Mouse (Mus musculus) T-helper 17 cell (primary cell): ENCODE data around the gene Stac.

Experiments used
- in situ Hi-C, 2 experiments: fragments of 300-600 bp; cut with MboI, MseI; formaldehyde crosslinking; loops; 1 replicate in 1 of 2; 2 replicates in 1 of 2; pipeline ENCODE4 v1.15.1; 2025; ENCODE audit warnings: high pct_unique_total_duplicates in 2 of 2

Gene Stac

DNA sequence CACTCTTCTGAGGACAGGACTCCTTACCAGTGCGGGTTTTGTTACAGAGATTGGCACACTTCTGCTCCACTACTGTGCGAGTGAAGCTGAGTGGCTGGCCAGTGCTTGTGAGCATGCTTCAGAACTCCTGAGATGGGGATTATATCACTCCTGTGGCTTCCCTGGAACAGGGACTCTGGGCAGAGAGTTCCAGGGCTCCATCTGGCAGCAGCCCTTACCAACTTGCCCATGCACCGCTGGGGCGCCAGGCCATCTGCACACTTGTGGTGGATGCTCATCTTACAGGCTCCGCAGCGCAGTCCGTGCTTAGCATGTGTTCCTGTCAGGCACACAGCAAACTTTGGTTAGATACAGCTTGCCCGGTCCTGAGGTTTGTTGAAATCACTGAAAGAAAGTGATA is 83.5 kb downstream of the Stac start:
- in situ Hi-C loops: no loop called here

DNA sequence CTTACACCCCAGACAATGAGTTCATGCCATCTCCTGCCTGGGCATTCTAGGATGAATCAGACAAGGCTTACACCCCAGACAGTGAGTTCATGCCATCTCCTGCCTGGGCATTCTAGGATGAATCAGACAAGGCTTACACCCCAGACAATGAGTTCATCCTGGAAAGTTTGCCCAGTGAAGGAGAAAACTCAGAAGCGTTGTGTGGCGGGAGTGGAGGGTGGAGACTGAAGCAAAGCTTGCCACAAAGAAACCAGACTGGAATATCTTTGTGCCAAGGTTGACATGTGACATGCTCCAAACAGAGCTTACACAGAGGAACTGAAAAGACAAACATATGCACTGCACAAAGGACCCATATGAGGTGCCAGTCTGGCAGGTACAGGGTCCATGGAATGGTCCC is 102.6 kb downstream of the Stac start:
- in situ Hi-C loops: no loop called here

DNA sequence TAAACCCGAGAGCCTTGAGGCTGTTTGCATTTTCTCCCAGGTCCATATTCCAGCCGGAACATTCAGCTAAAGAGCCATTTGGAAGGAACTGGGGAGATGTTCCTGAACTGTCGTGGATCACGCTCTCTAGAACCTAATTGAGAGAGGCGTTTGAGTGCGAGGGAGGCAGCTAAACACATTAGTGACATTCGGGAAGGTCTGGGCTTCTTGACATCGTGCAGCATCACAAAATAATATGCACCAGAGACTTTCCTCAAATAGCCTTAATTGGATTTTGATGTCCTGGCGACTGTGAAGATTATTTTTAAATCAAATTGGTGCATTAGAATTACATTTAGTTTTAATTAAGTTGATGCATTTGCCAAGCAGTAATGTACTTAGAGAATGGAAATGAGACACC is 111.4 kb downstream of the Stac start:
- in situ Hi-C loops: no loop called here

DNA sequence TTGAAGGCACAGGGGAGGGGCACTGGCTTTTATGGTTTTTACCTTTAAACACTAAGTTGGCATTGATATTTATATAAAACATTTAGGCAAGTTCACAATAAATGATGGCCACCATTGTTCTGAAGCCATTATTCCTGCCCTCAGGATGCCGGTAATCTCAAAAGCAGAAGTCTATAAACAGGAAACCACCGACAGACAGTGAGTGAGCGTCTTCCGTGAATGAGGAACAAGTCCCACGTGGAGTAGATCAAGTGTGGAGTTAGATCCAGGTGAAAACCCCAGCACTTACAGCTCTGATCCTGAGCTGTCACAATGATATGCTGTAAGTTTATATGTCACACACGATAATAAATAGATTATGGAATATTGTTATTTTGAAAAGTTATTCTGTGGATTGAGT is 112.7 kb downstream of the Stac start:
- in situ Hi-C loops: no loop called here

DNA sequence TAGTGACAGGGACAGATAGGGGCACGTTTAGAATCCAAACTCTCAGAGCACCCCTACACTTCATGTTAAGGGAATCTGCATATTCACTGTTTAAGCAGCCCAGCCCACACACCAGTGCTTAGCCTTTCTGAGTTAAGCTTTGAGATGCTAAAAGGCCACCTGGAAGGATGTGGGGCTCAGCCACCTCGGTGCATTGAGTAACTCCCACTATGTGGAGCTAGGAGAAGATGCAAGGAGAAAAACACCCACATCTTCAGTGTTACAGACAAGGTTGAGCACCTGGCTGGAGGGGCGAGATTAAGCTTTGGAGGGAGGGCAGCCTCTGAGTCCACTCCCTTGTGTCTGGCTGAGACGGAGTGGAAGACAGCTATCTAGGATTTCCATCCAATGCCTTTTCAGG is 114.3 kb downstream of the Stac start:
- in situ Hi-C loops: no loop called here

DNA sequence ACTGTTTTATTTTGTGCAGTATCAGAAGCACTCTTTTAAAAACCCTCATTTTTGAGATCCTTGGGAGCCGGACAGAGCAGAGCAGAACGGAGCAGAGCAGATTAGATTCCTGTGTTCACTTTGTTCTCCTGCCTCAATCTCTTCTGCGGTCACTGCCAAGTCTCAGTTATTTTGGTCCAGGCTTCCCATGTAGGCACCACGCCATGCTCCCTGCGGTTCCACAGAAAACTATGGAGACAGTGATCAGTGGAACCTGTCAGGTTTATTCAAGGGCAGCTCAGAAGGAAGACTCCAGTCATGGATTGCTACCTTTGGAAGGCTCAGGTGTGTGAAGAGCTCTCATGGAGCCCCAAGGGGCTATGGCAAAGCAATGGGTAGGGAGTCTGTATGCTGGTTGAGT is 116.3 kb downstream of the Stac start:
- in situ Hi-C loops: no loop called here

DNA sequence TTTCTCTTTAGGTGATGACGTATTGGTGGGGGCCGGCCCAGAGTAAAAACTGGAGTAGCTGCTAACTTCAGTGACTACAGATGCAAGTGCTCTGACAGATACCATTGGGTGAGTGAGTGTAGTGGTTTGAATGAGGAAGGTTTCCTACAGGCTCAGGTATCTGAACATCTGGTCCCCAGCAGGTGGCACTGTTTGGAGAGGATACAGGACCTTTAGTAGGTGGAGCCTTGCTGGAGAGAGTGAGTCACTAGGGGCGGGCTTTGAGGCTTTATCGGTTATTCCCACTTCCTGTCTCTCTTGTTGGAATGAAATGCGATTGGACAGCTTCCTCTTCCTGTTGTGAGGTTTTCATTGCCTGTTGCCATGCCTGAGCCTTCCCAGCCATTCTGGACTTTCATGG is 118.5 kb downstream of the Stac start:
- in situ Hi-C loops: no loop called here

DNA sequence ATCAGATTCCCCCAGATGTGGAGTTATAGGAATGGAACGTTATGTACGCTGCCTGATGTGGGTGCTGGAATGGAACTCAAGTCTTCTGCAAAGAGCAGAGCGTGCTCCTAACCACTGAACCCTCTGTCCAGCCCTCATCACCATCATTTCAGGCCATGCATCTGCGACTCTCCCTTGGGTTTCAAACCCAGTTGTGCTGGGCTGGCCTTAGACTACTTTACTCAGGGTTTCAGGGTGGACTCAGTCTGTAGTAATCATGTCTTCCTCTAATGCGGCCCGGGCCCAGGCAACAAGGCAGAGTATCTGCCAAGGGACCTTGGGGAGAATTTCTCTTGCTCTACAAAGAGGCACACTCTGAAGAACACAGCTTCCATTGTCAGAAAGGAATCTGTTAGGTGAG is 126.0 kb downstream of the Stac start:
- in situ Hi-C loops: no loop called here

DNA sequence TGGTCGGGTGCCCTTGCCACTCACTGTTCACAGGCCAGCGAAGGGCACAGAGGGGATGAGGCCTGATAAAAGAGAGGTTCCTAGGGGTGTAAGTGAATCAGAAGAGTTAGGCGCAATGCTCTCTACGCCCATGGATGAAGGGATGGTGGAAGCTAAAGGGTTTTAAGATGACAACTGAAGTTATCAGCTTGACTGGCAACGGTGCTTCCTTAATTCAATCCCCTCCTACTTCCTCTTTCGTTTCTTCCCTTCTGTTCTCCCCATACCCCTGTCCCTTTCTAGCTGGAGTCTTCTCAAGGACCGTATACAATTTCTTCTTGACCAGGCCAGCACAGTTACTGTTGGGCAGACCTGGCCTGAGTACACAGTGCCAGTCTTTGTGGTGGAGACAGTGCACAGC is 126.9 kb downstream of the Stac start:
- in situ Hi-C loops: no loop called here

DNA sequence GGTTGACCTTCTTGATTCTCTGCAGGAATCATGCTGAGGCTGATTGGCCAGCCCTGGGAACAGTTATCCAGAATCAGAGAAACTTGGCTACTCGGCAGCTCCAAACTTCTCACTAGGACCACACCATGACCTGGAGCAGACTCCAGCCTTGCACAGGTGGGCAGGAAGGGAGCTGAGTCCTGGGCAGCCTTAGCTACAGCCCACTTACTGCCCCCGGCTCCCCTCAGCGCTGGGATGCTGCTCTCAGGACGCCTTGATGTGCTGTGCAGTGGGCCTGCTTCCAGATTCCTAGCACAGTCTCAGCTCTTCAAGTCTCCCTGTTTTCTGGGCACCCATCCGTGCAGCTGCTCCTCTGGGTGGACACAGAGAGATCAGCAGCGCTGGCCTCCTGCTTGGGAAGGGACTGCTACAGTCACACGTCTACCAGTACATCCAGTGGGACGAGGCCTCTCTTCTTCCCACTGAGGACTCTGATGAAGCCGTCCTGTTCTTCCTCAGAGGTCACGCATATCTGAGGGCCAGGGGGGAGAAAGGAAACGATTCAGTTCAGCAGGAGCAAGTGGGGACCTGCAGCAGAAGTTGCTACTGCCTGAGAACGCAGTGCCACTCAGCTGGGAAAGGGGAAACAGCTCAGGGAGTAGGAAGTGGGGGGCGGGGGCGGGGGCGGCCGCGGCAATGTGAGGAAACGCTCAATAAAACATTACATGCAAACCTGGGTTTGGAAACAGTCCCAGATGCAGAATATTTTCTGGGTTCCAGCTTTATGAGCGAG is 127.7 kb downstream of the Stac start:
- in situ Hi-C loops: no loop called here

DNA sequence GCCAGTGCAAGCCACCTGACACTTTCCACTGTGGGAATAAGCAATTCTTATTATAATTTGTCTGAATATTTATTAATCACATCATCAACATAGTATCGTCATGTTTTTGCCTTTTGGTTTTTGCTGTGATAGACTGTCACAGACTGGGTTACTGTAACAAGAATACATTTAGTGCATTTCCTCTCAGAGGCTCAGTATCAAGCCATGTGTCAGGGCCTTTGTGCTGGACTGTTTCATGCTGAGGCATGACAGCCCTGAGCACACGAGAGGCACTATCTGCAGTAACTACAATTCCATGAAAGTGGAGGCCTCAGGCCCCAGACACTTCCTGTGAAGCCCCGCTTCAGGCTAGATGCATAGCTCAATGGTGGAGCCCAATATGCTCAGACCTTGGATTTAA is 133.4 kb downstream of the Stac start:
- in situ Hi-C loops: no loop called here

DNA sequence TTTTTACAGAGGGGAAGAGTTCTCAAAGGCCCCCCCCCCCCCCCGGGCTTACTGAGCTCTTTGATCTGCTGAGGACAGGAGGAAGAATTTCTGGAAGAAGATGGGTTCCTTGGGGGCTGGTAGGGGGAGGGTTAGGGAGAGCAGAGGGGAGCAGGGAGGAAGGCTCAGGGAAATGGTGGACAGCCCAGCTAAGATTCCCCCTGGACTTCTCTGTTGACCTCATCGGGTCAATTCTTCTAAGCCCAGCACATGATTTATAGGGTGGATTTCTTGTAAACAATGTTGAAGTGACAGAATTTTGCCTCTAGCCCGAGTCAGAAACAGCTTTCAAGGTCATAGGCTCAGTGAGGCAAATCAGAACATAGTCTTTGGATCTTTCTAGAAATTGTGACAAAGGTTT is 137.3 kb downstream of the Stac start:
- in situ Hi-C loops: loop anchor here (5.0 kb wide), 1 partner anchor 364 kb away; no protein-coding TSS in a partner anchor

DNA sequence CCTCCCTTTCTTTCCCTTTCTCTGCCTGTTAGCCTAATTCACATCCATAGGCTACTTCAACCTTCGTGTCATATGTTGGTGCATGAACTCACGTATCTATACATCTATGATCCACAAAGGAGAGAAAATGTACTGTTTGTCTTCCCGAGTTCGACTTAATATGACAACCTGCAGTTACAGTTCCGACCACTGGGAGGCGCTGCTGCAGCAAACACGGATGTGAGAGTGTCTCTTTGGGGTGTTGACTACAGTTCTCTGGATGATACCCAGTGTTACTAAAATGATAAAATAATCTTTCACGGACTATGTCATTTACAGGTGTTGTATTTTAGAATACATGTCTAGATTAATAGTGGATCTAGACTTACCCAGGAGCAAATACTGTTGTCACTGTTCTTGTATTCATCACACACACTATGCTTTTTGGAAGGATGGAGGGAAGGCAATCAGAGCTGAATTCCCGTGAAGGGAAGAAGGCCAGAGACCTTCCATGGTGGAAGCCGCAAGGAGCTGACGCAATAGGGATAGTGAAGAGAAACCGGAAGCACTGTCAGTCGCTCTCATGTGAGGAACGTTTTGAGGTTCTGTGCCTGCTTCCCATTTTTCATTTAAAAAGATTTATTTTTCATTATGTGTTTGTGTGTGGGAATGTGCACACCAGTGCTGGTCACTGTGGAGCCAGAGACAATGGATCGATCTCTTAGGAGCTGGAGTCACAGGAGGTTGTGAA is 138.5 kb downstream of the Stac start:
- in situ Hi-C loops: loop anchor here (5.0 kb wide), 1 partner anchor 366 kb away; no protein-coding TSS in a partner anchor

DNA sequence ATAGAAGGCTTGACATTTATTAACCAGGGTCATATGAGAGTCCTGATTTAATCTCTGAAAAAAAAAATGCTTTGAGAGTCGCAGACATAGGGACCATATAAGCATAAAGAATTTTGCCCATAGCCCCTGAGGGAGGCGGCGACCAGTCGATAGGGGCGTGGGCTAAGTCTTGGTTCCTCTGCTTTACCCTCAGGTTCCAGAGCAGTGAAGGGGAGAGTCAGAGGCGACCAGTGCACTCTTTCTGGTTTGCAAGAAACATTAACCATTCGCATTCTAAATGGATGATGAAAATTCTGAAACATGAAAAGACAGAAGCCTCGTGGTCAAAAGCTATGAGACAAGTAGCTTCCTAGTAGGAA is 139.2 kb downstream of the Stac start:
- in situ Hi-C loops: loop anchor here (5.0 kb wide), 1 partner anchor 366 kb away; no protein-coding TSS in a partner anchor

DNA sequence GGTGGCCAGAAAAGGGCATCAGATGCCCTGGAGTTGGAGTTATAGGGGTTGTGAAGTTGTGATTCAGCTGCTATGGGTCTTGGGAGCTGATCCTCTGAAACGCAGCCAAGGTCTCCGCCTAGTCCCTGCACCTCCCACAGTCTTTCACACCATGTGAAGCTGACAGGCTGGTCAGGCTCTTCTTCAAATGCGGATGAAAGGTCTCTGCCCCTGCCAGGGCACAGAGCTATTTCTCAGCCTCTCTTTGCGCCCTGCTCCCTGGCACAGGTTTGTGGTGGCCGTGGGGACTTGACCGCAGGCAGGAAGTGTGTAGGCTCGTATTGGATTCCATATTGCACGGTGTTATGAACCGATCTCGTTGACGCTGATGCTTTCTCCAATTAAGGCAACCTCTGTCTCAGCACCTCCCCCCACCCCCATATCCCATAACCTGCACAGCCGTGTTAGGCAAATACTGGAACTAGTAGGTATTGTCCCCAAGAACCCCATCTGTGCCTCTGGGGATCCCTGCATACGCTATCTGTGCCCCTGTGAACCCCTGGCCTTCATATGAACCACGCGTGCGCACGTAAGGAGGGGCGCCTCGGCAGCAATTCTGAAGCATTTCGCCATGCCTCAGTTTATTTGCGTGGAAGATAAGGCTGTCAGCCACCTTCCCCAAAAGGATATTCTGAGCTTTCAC is 139.7 kb downstream of the Stac start:
- in situ Hi-C loops: loop anchor here (5.0 kb wide), 1 partner anchor 367 kb away; no protein-coding TSS in a partner anchor

DNA sequence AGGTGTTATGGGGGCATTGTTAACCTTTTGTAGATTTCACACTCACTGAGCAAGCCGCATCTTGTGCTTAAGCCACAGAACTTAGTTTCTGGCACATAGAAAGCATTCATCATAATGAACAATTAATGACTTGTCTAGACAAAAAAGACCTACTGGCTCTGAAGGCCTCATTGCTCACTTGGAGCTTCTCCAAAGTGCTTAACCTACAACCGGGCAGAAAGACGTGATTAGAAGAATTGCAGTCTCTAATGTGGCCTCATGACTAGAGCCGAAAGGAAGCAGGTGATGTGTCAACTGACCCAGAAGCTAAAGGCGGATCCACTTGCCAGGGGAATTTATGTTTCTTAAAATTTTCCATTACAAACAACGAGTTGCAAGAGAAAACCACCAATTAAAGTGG is 147.5 kb downstream of the Stac start:
- in situ Hi-C loops: no loop called here

DNA sequence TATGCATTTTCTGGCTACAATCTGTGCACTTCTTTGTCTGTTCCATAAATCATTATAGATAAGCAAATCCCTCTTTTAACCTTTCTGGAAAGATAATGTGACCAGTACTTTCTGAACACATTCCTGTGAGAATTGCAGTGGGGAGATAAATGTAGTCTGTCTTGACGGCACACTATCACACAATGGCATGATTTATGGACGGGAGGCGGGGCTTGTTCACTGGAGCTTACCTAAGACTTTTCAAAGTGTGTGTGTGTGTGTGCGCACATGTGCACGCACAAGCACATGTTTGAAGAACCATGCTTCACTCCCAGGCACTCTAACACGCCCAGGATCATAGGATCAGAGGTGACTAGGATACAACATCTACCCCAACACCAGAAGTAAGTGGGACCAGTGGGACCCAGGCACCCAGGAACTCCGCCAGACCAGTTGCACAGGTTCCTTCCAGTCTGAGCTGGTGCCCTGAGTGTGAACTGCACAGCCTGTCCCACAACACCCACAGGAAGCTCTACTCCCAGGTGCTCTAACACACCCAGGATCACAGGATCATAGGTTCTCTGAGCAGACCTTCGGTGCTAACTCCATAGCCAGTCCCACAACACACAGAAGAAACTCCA is 154.6 kb downstream of the Stac start:
- in situ Hi-C loops: no loop called here

DNA sequence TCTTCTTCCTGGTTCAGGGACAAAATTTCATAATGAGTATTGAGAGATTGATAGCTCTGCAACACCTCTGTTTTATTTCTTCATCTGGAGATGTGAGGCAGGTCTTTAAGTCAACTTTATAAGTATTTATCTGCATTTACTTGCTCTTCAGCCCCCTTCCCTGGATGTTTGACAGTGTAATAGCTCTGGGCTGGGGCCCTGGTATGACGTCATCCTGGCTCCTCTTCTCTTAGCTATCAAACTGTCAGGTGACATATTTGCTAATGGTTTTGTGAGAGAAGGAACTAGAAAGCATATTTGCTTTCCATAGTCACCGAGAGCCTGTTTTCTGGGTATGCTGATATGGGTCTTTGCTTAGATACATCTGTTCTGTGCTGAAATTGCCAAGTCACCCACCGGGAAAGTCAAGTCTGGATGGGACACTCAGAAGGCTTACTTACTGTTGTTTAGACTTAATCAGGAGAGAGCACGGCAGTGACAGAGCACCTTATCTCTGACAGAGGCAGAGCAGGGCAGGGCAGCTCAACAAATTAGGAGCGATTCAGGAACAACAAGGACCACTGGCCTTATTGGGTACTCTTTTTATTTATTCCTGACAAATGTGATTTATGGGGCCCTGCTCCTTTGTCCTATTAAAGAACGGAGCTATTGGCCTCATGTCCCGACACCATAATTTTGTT is 155.3 kb downstream of the Stac start:
- in situ Hi-C loops: no loop called here

DNA sequence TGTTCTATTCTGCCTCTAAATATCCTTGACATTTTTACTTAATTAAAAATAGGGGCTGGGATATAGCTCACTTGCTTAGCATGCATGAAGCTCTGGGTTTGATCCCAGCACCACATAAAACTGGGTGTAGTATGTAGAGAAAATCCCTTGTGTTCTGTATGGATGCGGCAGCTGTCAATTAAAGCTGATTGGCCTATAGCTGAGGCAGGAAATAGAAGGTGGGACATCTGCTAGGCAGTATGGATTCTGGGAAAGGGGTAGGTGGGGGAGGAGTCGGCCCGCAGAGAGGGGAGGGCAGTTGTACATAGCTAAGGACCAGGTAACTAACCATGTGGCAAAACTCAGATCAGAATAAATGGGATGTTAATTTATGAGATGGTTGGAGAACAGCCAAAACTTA is 166.3 kb downstream of the Stac start:
- in situ Hi-C loops: no loop called here

DNA sequence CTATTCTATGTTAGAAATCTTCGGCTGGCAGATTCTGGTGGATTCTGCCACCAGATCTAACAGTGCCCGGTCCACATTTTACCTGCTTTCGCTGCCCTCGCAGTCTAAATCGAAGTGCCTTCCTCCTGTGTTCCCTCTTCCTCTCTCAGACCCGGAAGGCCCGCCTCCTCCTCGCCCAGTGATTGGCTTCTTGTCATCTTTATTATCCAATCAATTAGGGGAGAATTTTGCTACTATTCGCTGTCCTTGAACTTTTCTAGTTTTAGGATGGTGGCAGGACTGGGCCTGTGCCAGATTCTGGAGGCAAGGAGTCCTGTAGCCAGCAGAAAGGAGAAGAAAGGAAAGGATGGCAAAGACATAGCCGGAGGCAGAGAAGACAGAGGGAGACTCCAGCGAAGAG is 167.0 kb downstream of the Stac start:
- in situ Hi-C loops: no loop called here

DNA sequence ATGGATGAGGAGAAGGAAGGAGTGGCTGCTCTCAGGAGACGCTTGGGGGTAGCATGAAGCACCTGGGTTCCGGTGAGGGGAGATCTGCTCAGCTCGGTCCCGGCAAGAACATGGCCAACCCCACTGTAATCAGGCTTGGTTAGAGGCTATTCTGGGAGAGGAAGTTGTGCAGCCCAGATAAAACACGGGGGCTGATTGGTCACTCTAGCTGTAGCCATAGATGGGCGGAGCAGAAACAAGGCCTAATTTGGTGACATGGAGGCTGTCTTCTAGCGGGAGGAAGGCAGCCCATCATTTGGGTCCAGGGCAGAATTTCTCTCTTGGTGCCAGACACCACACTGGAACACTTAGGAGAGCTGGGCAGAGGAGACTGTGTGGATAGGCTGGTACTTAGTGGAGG is 167.9 kb downstream of the Stac start:
- in situ Hi-C loops: no loop called here

DNA sequence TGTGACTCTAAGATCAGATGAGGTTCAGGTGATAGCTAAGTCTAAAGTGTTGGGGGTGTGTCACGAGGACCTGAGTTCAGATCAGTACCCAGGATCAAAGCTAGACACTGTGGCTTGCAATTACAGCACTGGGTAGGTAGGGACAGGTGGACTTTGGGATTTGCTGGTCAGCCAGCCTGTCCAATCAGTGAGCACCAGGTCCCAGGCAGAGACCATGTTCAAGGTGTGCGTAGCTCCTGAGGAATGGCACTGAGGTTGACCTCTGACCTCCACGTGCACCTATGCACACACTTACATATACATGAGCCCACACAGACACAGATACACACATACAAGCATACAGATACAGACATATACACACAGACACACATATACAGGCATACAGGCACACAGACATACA is 174.6 kb downstream of the Stac start:
- in situ Hi-C loops: no loop called here
